ENCODE assay signal across 22 mouse cellular contexts in the genomic region with DNA sequence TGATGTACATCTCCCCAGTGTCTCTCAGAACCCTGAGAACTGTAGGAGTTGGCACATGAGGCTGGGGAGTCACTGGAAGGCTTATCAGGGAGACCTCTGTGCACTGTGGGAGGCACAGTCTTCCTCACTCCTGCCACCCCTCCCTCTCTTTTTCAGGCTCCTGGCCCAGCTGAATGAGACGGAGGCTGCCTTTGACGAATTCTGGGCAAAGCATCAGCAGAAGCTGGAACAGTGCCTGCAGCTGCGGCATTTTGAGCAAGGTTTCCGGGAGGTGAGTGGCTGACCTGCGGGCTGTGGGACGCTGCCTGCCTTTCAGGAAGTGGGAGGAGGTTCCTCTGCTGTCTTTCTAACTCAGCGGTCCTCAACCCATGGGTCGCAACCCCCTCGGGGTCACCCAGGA. TPM values are rescaled to one million over a fixed set of nuclear protein-coding genes. Genes with fewer than 3 reads are reported as not detected.
DNase-seq lines count a peak whose midpoint lies in the region; ATAC-seq lines count a peak whose summit lies in the region.
"Had no signal": no experiment of that assay in that cellular context is flagged by ENCODE, and none has a peak within 500 bp of the region (broad histone marks: within the 10 kb centered on the region; RNA-seq: fewer than 3 reads in every experiment).

No protein-coding gene starts in this region.

- no peak overlapping the region for H3K9ac ChIP-seq in kidney, embryonic 15.5 days
- H3K9ac ChIP-seq: embryonic facial prominence, embryonic 15.5 days; forebrain, embryonic 13.5 days; liver, embryonic 13.5 days; neural tube, embryonic 13.5 days had no signal

- WGBS in kidney, embryonic 15.5 days = 66% methylated on average over 9 of the region's 9 CpGs

- intact Hi-C loops in gastrocnemius, postnatal 14 days (cut with DNase I; ENCODE audit: low total_unique reads) = no loop called here

- no peak for ATAC-seq in kidney, embryonic 15.5 days (replicated peaks; ENCODE audit: low FRiP score)
- ATAC-seq: forebrain, embryonic 13.5 days; lung, postnatal 0 days had no signal

- no peaks in the 10 kb centered on the region for H3K9me3 ChIP-seq in kidney, embryonic 15.5 days (replicated peaks)
- H3K9me3 ChIP-seq: embryonic facial prominence, embryonic 15.5 days; forebrain, embryonic 13.5 days; liver, embryonic 13.5 days; neural tube, embryonic 13.5 days had no signal

- no peak overlapping the region for H3K27ac ChIP-seq in kidney, embryonic 15.5 days
- H3K27ac ChIP-seq: embryonic facial prominence, embryonic 15.5 days; forebrain, embryonic 13.5 days; liver, embryonic 13.5 days; neural tube, embryonic 13.5 days had no signal

- peaks cover 23% of the 10 kb centered on the region for H3K4me1 ChIP-seq in kidney, embryonic 15.5 days
- H3K4me1 ChIP-seq: liver, embryonic 13.5 days had no signal

- no peaks in the 10 kb centered on the region for H3K27me3 ChIP-seq in kidney, embryonic 15.5 days
- H3K27me3 ChIP-seq: embryonic facial prominence, embryonic 15.5 days; forebrain, embryonic 13.5 days; liver, embryonic 13.5 days; neural tube, embryonic 13.5 days had no signal

- H3K36me3 ChIP-seq in kidney, embryonic 15.5 days = peaks cover 61% of the 10 kb centered on the region
- H3K36me3 ChIP-seq: liver, embryonic 13.5 days had no signal

- DNase-seq in frontal cortex, postnatal 36 days (ENCODE audit: low spot score in 2 of 2) = peak; percentile 43 to 56
- no peak for DNase-seq in frontal cortex, postnatal 25 days (ENCODE audit: low spot score in 2 of 2)
- DNase-seq in kidney, postnatal 14 days = peak; percentile 21
- peak; percentile 57 for DNase-seq in right cerebral cortex, adult 18-20 months
- DNase-seq in right cerebral cortex, postnatal 4 days = no peak
- DNase-seq in right cerebral cortex, postnatal 14 days = peak; percentile 40
- no peak for DNase-seq in gastrocnemius, postnatal 14 days
- DNase-seq: B cell, adult 2 months; cerebellum, adult 9-11 months; gastrocnemius, postnatal 25 days; kidney, adult 9 months; liver, embryonic 13.5 days; thymus, adult 2 months had no signal

- no peak overlapping the region for H3K4me3 ChIP-seq in kidney, embryonic 15.5 days (replicated peaks)
- H3K4me3 ChIP-seq: embryonic facial prominence, embryonic 15.5 days; forebrain, embryonic 13.5 days; liver, embryonic 13.5 days; neural tube, embryonic 13.5 days had no signal

- H3K4me2 ChIP-seq in kidney, embryonic 15.5 days = no peak overlapping the region
- H3K4me2 ChIP-seq: embryonic facial prominence, embryonic 15.5 days; forebrain, embryonic 13.5 days; liver, embryonic 13.5 days; neural tube, embryonic 13.5 days had no signal

RNA-seq across cellular contexts. Expression of gene F7, which starts 26.0 kb away (rescaled TPM):
- polyA plus RNA-seq in kidney, embryonic 15.5 days (2015; fragmentation: Nextera tagmentation; extraction: Ambion mirVana) = 0.19 and 0.21 TPM in 2 replicates
- total RNA-seq in gastrocnemius, postnatal 14 days (2021) = not detected
- total RNA-seq: gastrocnemius, postnatal 25 days; left cerebral cortex, postnatal 36 days; megakaryocyte-erythroid progenitor cell, adult 5-6 weeks; monocyte, adult 5-6 weeks had no signal
- polyA plus RNA-seq: heart, postnatal 0 days had no signal

RNA-seq across cellular contexts. Expression of gene F10, which starts 37.3 kb away (rescaled TPM):
- polyA plus RNA-seq in kidney, embryonic 15.5 days (2015; fragmentation: Nextera tagmentation; extraction: Ambion mirVana) = 1.8 and 3.7 TPM in 2 replicates
- not detected for total RNA-seq in gastrocnemius, postnatal 14 days (2021)
- total RNA-seq: left cerebral cortex, postnatal 36 days had no signal

Comparison
In these comparisons a context has a peak if more than half of its experiments do, and no peak if none do; other contexts are left out.
1. DNase-seq: peak in frontal cortex, postnatal 36 days (2 of 2), kidney, postnatal 14 days (single experiment), right cerebral cortex, adult 18-20 months (single experiment) and right cerebral cortex, postnatal 14 days (single experiment); none in frontal cortex, postnatal 25 days (0 of 2), right cerebral cortex, postnatal 4 days (single experiment) and gastrocnemius, postnatal 14 days (single experiment).